Mouse (Mus musculus) liver, embryonic 14.5 days (tissue): ENCODE data around the gene Olfr821. TPM values are rescaled to one million over a fixed set of nuclear protein-coding genes. Genes with fewer than 3 reads are reported as not detected.
"Not testable (repeated sequence)": the region's sequence is repeated elsewhere in the genome, so short reads cannot be mapped to it uniquely, and the experiment has no call there.

Experiments
- ATAC-seq: fragments of 200-750 bp; cut with Nextera tagmentation; 2 replicates; pipeline ENCODE4 v1.8.0; 2017; ENCODE audit warnings: moderate number of reproducible peaks, mild to moderate bottlenecking, moderate library complexity; ENCODE audit not compliant: insufficient read depth
- DNase-seq, 3 experiments: peaks; one replicate each; pipeline ENCODE4 v3.0.0-alpha.2; 2012 to 2013; ENCODE audit warnings: low read depth in 3 of 3, low spot score in 3 of 3
- H3K27ac ChIP-seq: fragments of 300-500 bp; sonication (generic); 2 replicates; pipeline ENCODE4 v1.5.1; 2014; ENCODE audit warnings: moderate library complexity, mild to moderate bottlenecking, control low read depth, inconsistent platforms
- H3K27me3 ChIP-seq: fragments of 300-500 bp; sonication (generic); 2 replicates; pipeline ENCODE4 v1.6.1; 2014; ENCODE audit warnings: mild to moderate bottlenecking, low read length, moderate library complexity; ENCODE audit not compliant: control insufficient read depth, insufficient read depth
- H3K36me3 ChIP-seq: fragments of 300-500 bp; sonication (generic); replicated peaks from 2 replicates; pipeline ENCODE4 v1.6.1; 2014; ENCODE audit warnings: low read depth; ENCODE audit not compliant: control insufficient read depth, insufficient read depth
- H3K4me1 ChIP-seq, 2 experiments: fragments of 200-500 bp in 1 of 2; fragments of 300-500 bp in 1 of 2; sonication (generic) in 1 of 2; replicated peaks; 2 replicates each; pipeline ENCODE4 v1.6.1; 2012 to 2014; ENCODE audit warnings: antibody characterized with exemption in 1 of 2, inconsistent platforms in 1 of 2, low read length in 1 of 2; ENCODE audit not compliant: control insufficient read depth in 2 of 2, insufficient read depth in 2 of 2
- H3K4me2 ChIP-seq: fragments of 300-500 bp; sonication (generic); 2 replicates; pipeline ENCODE4 v1.6.1; 2014; ENCODE audit warnings: low read depth, mild to moderate bottlenecking, control low read depth, moderate library complexity
- H3K4me3 ChIP-seq, 2 experiments: fragments of 200-500 bp in 1 of 2; fragments of 300-500 bp in 1 of 2; sonication (generic) in 1 of 2; 2 replicates each; pipeline ENCODE4 v1.5.1; 2012 to 2014; ENCODE audit warnings: low read depth in 2 of 2, low read length in 2 of 2, mild to moderate bottlenecking in 2 of 2, control low read depth in 1 of 2, inconsistent platforms in 1 of 2, moderate library complexity in 1 of 2; ENCODE audit not compliant: insufficient read depth in 1 of 2
- H3K9ac ChIP-seq: fragments of 300-500 bp; sonication (generic); replicated peaks from 2 replicates; pipeline ENCODE4 v1.6.1; 2014; ENCODE audit warnings: mild to moderate bottlenecking, control low read depth, moderate library complexity
- H3K9me3 ChIP-seq: fragments of 300-500 bp; sonication (generic); 2 replicates; pipeline ENCODE4 v1.6.1; 2016; ENCODE audit warnings: low read length, mixed read lengths; ENCODE audit not compliant: control insufficient read depth
- CTCF ChIP-seq: IDR thresholded peaks from 2 replicates; pipeline ENCODE4 v1.5.1; 2016; ENCODE audit warnings: antibody characterized with exemption, low read depth, control low read depth
- EP300 ChIP-seq: IDR thresholded peaks from 2 replicates; pipeline ENCODE4 v1.6.1; 2016; ENCODE audit warnings: antibody characterized with exemption, low read depth
- WGBS: fragments of 180-500 bp; shearing (Covaris S2); extraction: QIAGEN DNeasy Blood & Tissue Kit; methylation state at CpG from one replicate; pipeline ENCODE4 v1.1.7; 2014; ENCODE audit not compliant: insufficient replicate concordance; 5-methylcytosine and 5-hydroxymethylcytosine counted together
- polyA plus RNA-seq, 2 experiments: library from polyadenylated mRNA; depleted of rRNA in 1 of 2; stranded (reverse) in 1 of 2; unstranded in 1 of 2; fragments of >200 nt; fragmentation: Nextera tagmentation in 1 of 2; extraction: Ambion mirVana in 1 of 2; gene quantifications; 2 replicates each; pipeline versions ENCODE4 v1.2.1 to v1.2.3; 2012 to 2014

Gene Olfr821
- polyA plus RNA-seq (2012; rRNA removed) (not detected in 2 replicates), polyA plus RNA-seq (2014; fragmentation: Nextera tagmentation; extraction: Ambion mirVana) (not detected in 2 replicates)

GRCm38 (mm10) chr10:130030048-130030447 is at the start of gene Olfr821:
Gene Olfr821 (plus strand): TSS chr10:130030348.
- Histone ChIP-seq H3K4me3 (no peak within 1 kb of the TSS), H3K36me3 (no peaks in the 10 kb centered on the region), H3K4me2 (no peak within 1 kb of the TSS), H3K27ac (no peak within 1 kb of the TSS), H3K27me3 (no peaks in the 10 kb centered on the region), H3K9me3 (no peaks in the 10 kb centered on the region), H3K4me1 (no peaks in the 10 kb centered on the region), H3K9ac (no peak within 1 kb of the TSS)
- DNase-seq (no peak), ATAC-seq (no peak)
- TF ChIP-seq EP300 (no peak), CTCF (no peak)

- DNase-seq, H3K36me3 ChIP-seq, H3K4me1 ChIP-seq, H3K4me3 ChIP-seq, ATAC-seq, H3K27me3 ChIP-seq, H3K9ac ChIP-seq, H3K4me2 ChIP-seq, H3K27ac ChIP-seq, H3K9me3 ChIP-seq: not testable (repeated sequence)
- WGBS = no CpG with 5 or more reads among the region's 3 CpGs
Measured at GRCm38 (mm10) chr10:129981867-129982266, 48.3 kb upstream of the Olfr821 start.

- not testable (repeated sequence) for H3K27me3 ChIP-seq, H3K27ac ChIP-seq, H3K9me3 ChIP-seq, DNase-seq, H3K4me1 ChIP-seq, H3K4me3 ChIP-seq, H3K4me2 ChIP-seq, H3K9ac ChIP-seq, ATAC-seq, H3K36me3 ChIP-seq
- WGBS = no CpG with 5 or more reads among the region's 1 CpGs
Measured at GRCm38 (mm10) chr10:129984962-129985361, 45.2 kb upstream of the Olfr821 start, which contains the start of gene Gm10310. Gene Gm10310 (minus strand): TSS chr10:129985062.

- ATAC-seq, H3K4me2 ChIP-seq, H3K27ac ChIP-seq, DNase-seq, H3K4me3 ChIP-seq, H3K4me1 ChIP-seq, H3K9me3 ChIP-seq, H3K9ac ChIP-seq, H3K36me3 ChIP-seq, H3K27me3 ChIP-seq: not testable (repeated sequence)
- WGBS = 61% methylated on average over 4 of the region's 4 CpGs
Measured at GRCm38 (mm10) chr10:130004104-130004503, 26.0 kb upstream of the Olfr821 start.

- H3K4me1 ChIP-seq, H3K36me3 ChIP-seq, H3K27ac ChIP-seq, ATAC-seq, H3K27me3 ChIP-seq, H3K9me3 ChIP-seq, H3K4me3 ChIP-seq, H3K4me2 ChIP-seq, DNase-seq, H3K9ac ChIP-seq: not testable (repeated sequence)
- WGBS = 63% methylated on average over 4 of the region's 4 CpGs
Measured at GRCm38 (mm10) chr10:130005366-130005765, 24.8 kb upstream of the Olfr821 start.

GRCm38 (mm10) chr10:130012321-130012720 is 17.8 kb upstream of the Olfr821 start, which contains the start of gene Olfr820:
Gene Olfr820 (plus strand): TSS chr10:130012621.
- Histone ChIP-seq H3K9me3 (no peaks in the 10 kb centered on the region), H3K36me3 (no peaks in the 10 kb centered on the region), H3K9ac (no peak within 1 kb of the TSS), H3K4me1 (no peaks in the 10 kb centered on the region), H3K27ac (no peak within 1 kb of the TSS), H3K27me3 (no peaks in the 10 kb centered on the region), H3K4me2 (no peak within 1 kb of the TSS), H3K4me3 (no peak within 1 kb of the TSS)
- no peak for ATAC-seq
- no peak for DNase-seq
- TF ChIP-seq EP300 (no peak), CTCF (no peak)
